Mouse (Mus musculus): ENCODE measurements around the gene Ddost. TPM values are rescaled to one million over a fixed set of nuclear protein-coding genes. Genes with fewer than 3 reads are reported as not detected.

Gene Ddost
- polyA plus RNA-seq, 1 experiment from 2014 or later: 196 TPM

- no peak for DNase-seq (ENCODE audit: low spot score)
Observed at GRCm38 (mm10) chr4:138310311-138310910, 5.9 kb downstream of the Ddost start.

GRCm38 (mm10) chr4:138311595-138311994 lies 7.1 kb downstream of the Ddost start:
- DNase-seq (ENCODE audit: low spot score): peak; percentile 43

GRCm38 (mm10) chr4:138312105-138312504 lies 7.6 kb downstream of the Ddost start:
- DNase-seq (ENCODE audit: low spot score): no peak

GRCm38 (mm10) chr4:138313021-138313420 lies 8.5 kb downstream of the Ddost start:
- DNase-seq (ENCODE audit: low spot score): no peak

GRCm38 (mm10) chr4:138313795-138314194 lies 9.3 kb downstream of the Ddost start:
- DNase-seq (ENCODE audit: low spot score): no peak

DNA sequence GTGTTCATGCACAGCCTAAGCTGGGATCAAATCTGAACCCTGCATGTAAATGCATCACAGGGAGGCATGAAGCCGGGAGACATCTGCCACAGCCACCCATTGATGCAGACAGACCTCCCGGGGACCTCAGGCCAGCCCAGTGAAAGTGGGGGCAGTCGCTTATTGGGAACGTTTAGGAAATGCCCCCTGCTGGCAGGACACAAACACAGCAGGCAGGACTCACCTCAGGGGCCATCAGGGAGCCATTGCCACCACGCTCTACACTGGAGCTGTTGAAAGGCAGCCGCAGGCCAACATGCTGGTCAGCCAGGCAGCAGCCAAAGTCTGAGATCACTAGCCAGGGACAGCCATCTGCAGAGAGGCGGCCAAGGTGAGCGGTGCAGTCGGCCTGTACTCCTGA lies 11.3 kb downstream of the Ddost start:
- peak; percentile 32 for DNase-seq (ENCODE audit: low spot score)

GRCm38 (mm10) chr4:138316369-138316768 lies 11.8 kb downstream of the Ddost start:
- no peak for DNase-seq (ENCODE audit: low spot score)

- DNase-seq (ENCODE audit: low spot score): peak; percentile 61
Observed at GRCm38 (mm10) chr4:138318509-138319266, 14.2 kb downstream of the Ddost start.

GRCm38 (mm10) chr4:138319508-138319907 lies 15.0 kb downstream of the Ddost start:
- DNase-seq (ENCODE audit: low spot score): peak; percentile 85

GRCm38 (mm10) chr4:138320711-138321110 lies 16.2 kb downstream of the Ddost start:
- DNase-seq (ENCODE audit: low spot score): no peak

- DNase-seq (ENCODE audit: low spot score): no peak
Observed at GRCm38 (mm10) chr4:138321488-138321887, 17.0 kb downstream of the Ddost start.

DNA sequence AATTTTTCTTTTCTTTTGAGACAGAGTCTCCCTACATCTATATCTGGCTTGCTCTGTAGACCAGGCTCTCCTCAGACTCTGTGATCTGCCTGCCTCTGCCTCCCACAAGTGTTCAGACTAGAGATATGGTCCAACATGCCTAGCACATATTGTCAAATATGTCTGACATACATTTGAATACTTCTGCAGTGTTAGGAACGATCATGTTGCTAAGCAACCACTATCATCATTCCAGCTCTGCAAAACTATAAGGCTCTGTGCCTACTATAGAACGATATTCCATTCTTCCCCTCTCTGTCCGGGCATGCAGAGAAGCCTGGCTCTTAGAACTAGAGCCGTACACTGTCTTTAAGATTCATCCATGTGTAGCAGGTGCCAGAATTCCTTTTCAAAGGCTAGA lies 18.2 kb downstream of the Ddost start:
- DNase-seq (ENCODE audit: low spot score): no peak

DNA sequence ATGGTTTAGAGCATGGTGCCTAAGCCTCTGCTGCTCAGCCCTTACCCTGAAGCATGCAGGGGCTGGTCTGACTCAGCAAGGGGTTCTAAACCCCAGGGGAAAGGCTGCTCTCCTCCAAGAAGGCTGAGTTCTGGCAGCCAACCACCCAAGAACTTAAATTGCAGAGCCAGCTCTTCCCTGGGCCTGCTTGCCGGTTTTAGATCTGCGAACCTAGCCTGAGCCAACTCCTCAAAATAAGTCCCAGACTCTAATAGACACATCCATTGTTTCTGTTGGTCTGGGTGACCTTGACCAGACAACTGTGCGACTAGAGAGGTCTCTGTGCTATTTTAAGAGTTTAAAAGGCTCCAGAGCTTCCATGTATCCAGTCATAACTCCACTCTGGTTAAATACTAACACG lies 19.2 kb downstream of the Ddost start:
- no peak for DNase-seq (ENCODE audit: low spot score)

- no peak for DNase-seq (ENCODE audit: low spot score)
Observed at GRCm38 (mm10) chr4:138324451-138324850, 19.9 kb downstream of the Ddost start.

DNA sequence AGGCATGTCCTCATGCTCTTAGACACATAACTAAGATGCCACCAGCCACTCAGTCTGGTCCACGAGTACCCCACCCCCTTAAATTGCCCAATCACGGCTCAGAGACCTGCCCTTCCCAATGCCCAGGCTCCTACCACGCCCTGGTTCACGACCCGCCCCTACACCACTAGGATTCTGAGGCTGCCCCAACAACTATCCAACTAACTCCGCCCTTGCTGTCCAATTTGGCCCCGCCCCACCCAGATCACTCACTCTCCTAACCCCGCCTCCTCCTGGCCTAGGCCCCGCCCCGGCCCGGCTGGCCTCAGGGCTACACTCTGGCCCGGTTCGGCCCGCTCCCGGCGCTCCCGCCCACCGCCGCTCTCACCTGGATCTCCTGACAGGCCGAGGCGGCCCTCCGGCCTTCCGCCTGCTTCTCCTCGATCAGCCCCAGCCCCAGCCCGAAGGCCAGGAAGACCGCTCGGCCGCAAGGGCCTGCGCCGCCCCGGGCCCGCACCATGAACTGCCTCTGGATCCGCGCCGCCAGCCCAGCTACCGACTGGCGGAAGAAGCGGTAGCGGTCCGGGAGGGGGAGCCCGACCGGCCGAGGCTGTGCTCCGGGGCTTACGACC lies 21.0 kb downstream of the Ddost start:
- peak; percentile 84 for DNase-seq (ENCODE audit: low spot score)

DNA sequence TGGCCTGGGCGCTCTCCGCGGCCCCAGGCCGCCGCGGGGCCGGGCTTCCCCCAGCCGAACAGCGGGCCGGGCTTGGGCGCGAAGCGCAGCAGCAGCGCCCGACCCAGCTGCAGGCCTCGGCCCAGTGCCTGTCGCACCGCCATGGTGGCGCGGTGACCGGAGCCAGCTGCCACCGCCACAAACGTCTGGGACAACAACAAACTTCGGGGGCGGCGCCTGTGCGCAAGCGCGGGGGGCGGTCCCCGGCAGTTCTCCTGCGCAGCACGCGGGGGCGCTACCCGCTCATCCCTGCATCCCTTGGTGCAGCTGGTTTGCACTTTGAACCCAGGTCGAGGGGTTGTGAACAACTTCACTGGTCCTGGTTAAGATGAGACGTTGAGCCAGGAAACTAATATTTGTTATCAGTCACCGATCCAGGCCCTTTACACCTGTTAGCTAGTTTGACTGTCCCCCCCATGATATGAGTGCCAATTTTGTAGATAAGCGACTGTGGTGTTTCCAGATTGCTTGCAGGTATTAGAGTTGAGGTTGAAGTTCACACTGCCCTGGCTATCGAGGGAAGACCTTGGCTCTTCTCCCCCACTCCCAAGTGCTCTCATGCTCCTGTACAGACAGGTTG lies 21.7 kb downstream of the Ddost start, which contains the start of gene Pink1:
Gene Pink1, minus strand, starts transcription at position 231 of the 619 bp plus-strand sequence.
- DNase-seq (ENCODE audit: low spot score): peak; percentile 91

DNA sequence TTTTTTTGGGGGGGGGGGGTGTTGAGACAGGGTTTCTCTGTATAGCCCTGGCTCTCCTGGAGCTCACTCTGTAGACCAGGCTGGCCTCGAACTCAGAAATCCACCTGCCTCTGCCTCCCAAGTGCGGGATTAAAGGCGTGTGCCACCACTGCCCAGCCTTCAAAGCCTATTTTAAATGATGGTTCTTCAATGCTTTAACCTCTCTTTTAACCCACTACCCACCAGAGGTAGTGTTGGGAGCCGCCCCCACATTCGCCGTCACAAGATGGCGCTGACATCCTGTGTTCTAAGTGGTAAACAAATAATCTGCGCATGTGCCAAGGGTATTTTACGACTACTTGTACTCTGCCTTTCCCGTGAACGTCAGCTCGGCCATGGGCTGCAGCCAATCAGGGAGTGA lies 22.6 kb downstream of the Ddost start:
- peak; percentile 49 for DNase-seq (ENCODE audit: low spot score)

DNA sequence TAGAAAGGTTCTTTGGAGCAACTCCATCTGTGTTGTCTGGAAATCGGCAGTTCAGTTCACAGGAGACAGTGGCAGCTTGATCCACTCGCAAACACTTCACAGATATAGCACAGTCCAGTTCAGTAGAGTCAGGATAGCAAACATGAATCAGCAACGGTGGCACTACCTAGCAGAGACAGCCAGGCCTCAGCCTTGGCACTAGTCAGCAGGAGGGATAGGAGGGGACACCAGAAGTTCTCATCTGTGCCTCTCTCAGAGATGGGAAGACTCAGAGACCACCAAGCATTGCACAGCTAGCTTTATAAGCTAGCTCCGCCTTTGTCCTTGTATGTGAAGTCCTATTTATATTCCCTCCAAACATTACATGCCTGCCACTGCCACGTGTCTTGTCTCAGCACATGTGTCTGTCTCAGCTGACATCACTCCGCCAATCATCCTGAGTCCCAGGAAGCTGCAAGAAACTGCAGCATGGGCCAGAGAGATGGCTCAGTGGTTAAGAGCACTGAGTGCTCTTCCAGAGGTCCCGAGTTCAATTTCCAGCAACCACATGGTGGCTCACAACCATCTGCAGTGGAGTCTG lies 23.5 kb downstream of the Ddost start:
- peak; percentile 46 for DNase-seq (ENCODE audit: low spot score)

DNA sequence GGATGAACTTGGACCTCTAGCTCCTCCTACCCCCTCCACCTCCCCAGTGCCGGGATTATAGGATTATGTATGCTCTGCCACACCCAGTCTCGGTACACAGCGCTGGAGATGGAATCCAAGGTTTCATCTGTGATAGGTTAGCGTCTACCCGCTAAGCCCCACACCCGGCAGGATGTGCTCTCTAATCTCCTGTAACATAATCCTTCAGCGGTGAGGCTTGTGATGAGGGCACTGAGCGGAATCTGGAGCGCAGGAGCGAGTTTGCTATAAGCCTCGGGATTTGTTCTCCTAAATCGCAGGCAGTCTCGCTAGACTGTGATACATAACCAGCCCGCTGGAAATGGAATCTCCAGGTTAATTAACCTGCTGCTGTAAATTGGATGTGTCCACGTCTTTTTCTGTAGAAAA lies 25.7 kb downstream of the Ddost start:
- no peak for DNase-seq (ENCODE audit: low spot score)

- no peak for DNase-seq (ENCODE audit: low spot score)
Observed at GRCm38 (mm10) chr4:138331647-138332046, 27.1 kb downstream of the Ddost start.

- DNase-seq (ENCODE audit: low spot score): no peak
Observed at GRCm38 (mm10) chr4:138333135-138333534, 28.6 kb downstream of the Ddost start.

DNA sequence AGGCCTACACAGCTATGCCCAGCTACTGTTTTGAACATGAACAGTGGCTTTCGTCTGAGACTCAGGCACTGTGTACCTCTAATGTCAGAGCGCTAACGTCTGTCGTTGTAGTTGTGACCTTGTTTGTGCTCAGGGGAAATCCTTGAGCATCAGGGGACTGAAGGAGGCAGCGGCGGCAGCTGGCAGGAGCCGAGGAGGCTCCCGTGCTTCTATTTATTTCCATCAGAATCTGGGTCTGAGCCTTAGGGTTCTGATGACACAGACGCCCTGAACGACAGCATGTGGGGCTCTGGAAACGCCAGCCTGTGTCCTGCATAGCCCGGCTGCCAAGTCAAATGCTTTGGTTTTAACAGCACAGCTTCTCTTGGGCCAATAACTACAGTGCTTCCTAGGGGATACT lies 30.5 kb downstream of the Ddost start:
- no peak for DNase-seq (ENCODE audit: low spot score)
